31 mouse cellular contexts compared by ENCODE assay signal in the genomic region with DNA sequence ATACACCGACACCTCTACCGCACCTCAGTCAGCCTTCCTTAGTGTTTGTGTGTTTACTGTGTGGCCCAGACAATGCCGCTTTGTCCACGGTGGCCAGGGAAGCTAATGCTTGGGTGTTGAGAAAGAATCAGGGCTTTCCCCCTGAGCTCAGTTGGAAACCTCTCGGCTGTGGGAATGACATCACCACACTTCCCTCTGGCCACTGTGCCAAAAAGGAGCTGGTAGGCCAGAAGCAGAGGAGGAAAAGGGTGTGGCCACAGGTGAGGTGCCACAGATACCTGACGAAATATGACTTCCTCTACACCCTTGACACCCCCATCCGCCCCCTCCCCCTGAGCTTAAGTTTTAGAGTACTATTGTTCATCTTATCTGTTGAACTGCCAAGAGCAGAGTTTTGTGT. TPM values are rescaled to one million over a fixed set of nuclear protein-coding genes. Genes with fewer than 3 reads are reported as not detected.
DNase-seq lines count a peak whose midpoint lies in the region; ATAC-seq lines count a peak whose summit lies in the region.
"Had no signal": no experiment of that assay in that cellular context is flagged by ENCODE, and none has a peak within 500 bp of the region (broad histone marks: within the 10 kb centered on the region; RNA-seq: fewer than 3 reads in every experiment).

No protein-coding gene starts in this region.

- H3K9me3 ChIP-seq in neural tube, embryonic 11.5 days (ENCODE audit: control insufficient read depth, low read length) = no peaks in the 10 kb centered on the region
- no peaks in the 10 kb centered on the region for H3K9me3 ChIP-seq in heart, embryonic 10.5 days
- H3K9me3 ChIP-seq: embryonic facial prominence, embryonic 13.5 days; forebrain, embryonic 12.5 days; limb, embryonic 15.5 days; midbrain, embryonic 12.5 days; neural tube, embryonic 12.5 days had no signal

- 83% methylated on average over 7 of the region's 7 CpGs for WGBS in neural tube, embryonic 11.5 days
- 75% methylated on average over 7 of the region's 7 CpGs for WGBS in heart, embryonic 10.5 days

- no peak overlapping the region for H3K4me3 ChIP-seq in neural tube, embryonic 11.5 days (ENCODE audit: low read depth, low read length)
- H3K4me3 ChIP-seq in heart, embryonic 10.5 days = no peak overlapping the region
- H3K4me3 ChIP-seq: embryonic facial prominence, embryonic 13.5 days; erythroblast, embryonic 14.5 days; forebrain, embryonic 12.5 days; limb, embryonic 15.5 days; midbrain, embryonic 12.5 days; neural tube, embryonic 12.5 days had no signal

- no peaks in the 10 kb centered on the region for H3K27me3 ChIP-seq in neural tube, embryonic 11.5 days (ENCODE audit: control insufficient read depth, insufficient read depth, low read length)
- no peaks in the 10 kb centered on the region for H3K27me3 ChIP-seq in heart, embryonic 10.5 days (ENCODE audit: insufficient read depth, poor library complexity, severe bottlenecking)
- H3K27me3 ChIP-seq: embryonic facial prominence, embryonic 13.5 days; forebrain, embryonic 12.5 days; limb, embryonic 15.5 days; midbrain, embryonic 12.5 days; neural tube, embryonic 12.5 days had no signal

- intact Hi-C loops in heart, postnatal 10 days (cut with DNase I) = no loop called here

- H3K4me1 ChIP-seq in neural tube, embryonic 11.5 days (ENCODE audit: control insufficient read depth, insufficient read depth, low read length) = no peaks in the 10 kb centered on the region
- no peaks in the 10 kb centered on the region for H3K4me1 ChIP-seq in heart, embryonic 10.5 days
- H3K4me1 ChIP-seq: embryonic facial prominence, embryonic 13.5 days; forebrain, embryonic 12.5 days; limb, embryonic 15.5 days; midbrain, embryonic 12.5 days; neural tube, embryonic 12.5 days had no signal

- H3K27ac ChIP-seq in neural tube, embryonic 11.5 days (ENCODE audit: low read depth, low read length) = no peak overlapping the region
- no peak overlapping the region for H3K27ac ChIP-seq in heart, embryonic 10.5 days
- H3K27ac ChIP-seq: embryonic facial prominence, embryonic 13.5 days; forebrain, embryonic 12.5 days; limb, embryonic 15.5 days; liver, embryonic 14.5 days; macrophage; midbrain, embryonic 12.5 days; neural tube, embryonic 12.5 days had no signal

- no peaks in the 10 kb centered on the region for H3K36me3 ChIP-seq in neural tube, embryonic 11.5 days (ENCODE audit: control insufficient read depth, insufficient read depth, low read length)
- H3K36me3 ChIP-seq in heart, embryonic 10.5 days = no peaks in the 10 kb centered on the region
- H3K36me3 ChIP-seq: embryonic facial prominence, embryonic 13.5 days; forebrain, embryonic 12.5 days; limb, embryonic 15.5 days; midbrain, embryonic 12.5 days; neural tube, embryonic 12.5 days had no signal

- H3K4me2 ChIP-seq in neural tube, embryonic 11.5 days (ENCODE audit: low read depth) = no peak overlapping the region
- H3K4me2 ChIP-seq: embryonic facial prominence, embryonic 13.5 days; forebrain, embryonic 12.5 days; limb, embryonic 15.5 days; midbrain, embryonic 12.5 days; neural tube, embryonic 12.5 days had no signal

- no peak overlapping the region for H3K9ac ChIP-seq in neural tube, embryonic 11.5 days (ENCODE audit: low read length)
- H3K9ac ChIP-seq: embryonic facial prominence, embryonic 13.5 days; forebrain, embryonic 12.5 days; limb, embryonic 15.5 days; liver, embryonic 14.5 days; midbrain, embryonic 12.5 days; neural tube, embryonic 12.5 days had no signal

- DNase-seq in neural tube, embryonic 11.5 days (ENCODE audit: low spot score) = peak; percentile 5
- no peak for DNase-seq in neural tube, embryonic 10.5 days (ENCODE audit: extremely low spot score, low spot score)
- peak; percentile 27 to 41 for DNase-seq in lung, postnatal 4 days
- no peak for DNase-seq in heart, embryonic 10.5 days (ENCODE audit: low spot score)
- no peak for DNase-seq in kidney, postnatal 36 days
- DNase-seq in heart, postnatal 10 days = no peak
- DNase-seq: adrenal gland, postnatal 14 days; cerebellum, adult 2 months; cerebellum, postnatal 25 days; embryo, embryonic 11 days; gastrocnemius, postnatal 36 days; kidney, adult 11 months; layer of hippocampus, adult 9-11 months; retina, postnatal 1 day; right cerebral cortex, postnatal 25 days; thymus, adult 2 months had no signal

- no peak for ATAC-seq in neural tube, embryonic 11.5 days (ENCODE audit: insufficient read depth, low FRiP score, low TSS enrichment)
- ATAC-seq in granulocyte monocyte progenitor cell, adult 5-6 weeks (replicated peaks; ENCODE audit: poor library complexity, severe bottlenecking) = peak; percentile 42
- ATAC-seq: hindbrain, embryonic 16.5 days had no signal

RNA-seq across cellular contexts. Expression of gene Epcam, which starts 15.8 kb away (rescaled TPM):
- polyA plus RNA-seq in neural tube, embryonic 11.5 days (2014; fragmentation: Nextera tagmentation; extraction: Ambion mirVana) = 13.0 and 13.5 TPM in 2 replicates
- total RNA-seq in granulocyte monocyte progenitor cell, adult 5-6 weeks (2014; fragmentation: Nextera tagmentation) = not detected in 2 replicates
- total RNA-seq in granulocyte monocyte progenitor cell, adult 5-6 weeks (2017) = 0.15 and 0.26 TPM in 2 replicates
- 7.4 and 33.9 TPM in 2 replicates for polyA plus RNA-seq in heart, embryonic 10.5 days (2016; fragmentation: Nextera tagmentation; extraction: Ambion mirVana)
- not detected for total RNA-seq in heart, postnatal 10 days (2021)
- total RNA-seq: gastrocnemius, adult 18-20 months; gastrocnemius, postnatal 36 days; heart, adult 8-10 months; left cerebral cortex, adult 18-20 months; left cerebral cortex, postnatal 36 days; MEL had no signal
- polyA plus RNA-seq: erythroblast, embryonic 14.5 days; macrophage had no signal

RNA-seq across cellular contexts. Expression of gene Msh2, which starts 52.1 kb away (rescaled TPM):
- polyA plus RNA-seq in neural tube, embryonic 11.5 days (2014; fragmentation: Nextera tagmentation; extraction: Ambion mirVana) = 79.5 and 81.1 TPM in 2 replicates
- 51.5 and 51.7 TPM in 2 replicates for total RNA-seq in granulocyte monocyte progenitor cell, adult 5-6 weeks (2014; fragmentation: Nextera tagmentation)
- 83.1 and 94.5 TPM in 2 replicates for total RNA-seq in granulocyte monocyte progenitor cell, adult 5-6 weeks (2017)
- polyA plus RNA-seq in heart, embryonic 10.5 days (2016; fragmentation: Nextera tagmentation; extraction: Ambion mirVana) = 63.8 and 75.1 TPM in 2 replicates
- total RNA-seq in heart, postnatal 10 days (2021) = 10 to 100 TPM; 15.8 to 16.2 TPM

Comparison
In these comparisons a context has a peak if more than half of its experiments do, and no peak if none do; other contexts are left out.
1. DNase-seq: peak in neural tube, embryonic 11.5 days (single experiment) and lung, postnatal 4 days (2 of 2); none in neural tube, embryonic 10.5 days (single experiment), heart, embryonic 10.5 days (single experiment), kidney, postnatal 36 days (0 of 2) and heart, postnatal 10 days (0 of 2).